Mouse (Mus musculus): Measurements from ENCODE around the gene Pcdh7. TPM values are rescaled to one million over a fixed set of nuclear protein-coding genes. Genes with fewer than 3 reads are reported as not detected.
A peak's percentile ranks its signal among the peaks of the same experiment; 100 is the strongest.

Gene Pcdh7
- total and polyA plus RNA-seq, 2 experiments from 2014 or later = 22.4 to 169 TPM

GRCm38 (mm10) chr5:57715524-57716400, 2.0 kb upstream of the Pcdh7 start:
- DNase-seq (ENCODE audit: low spot score) = peak; percentile 85
- Histone ChIP-seq H3K27ac (ENCODE audit: low read depth) (peak overlapping the region; percentile 95), H3K36me3 (replicated peaks; ENCODE audit: control insufficient read depth, insufficient read depth, low read length) (no peaks in the 10 kb centered on the region), H3K9ac (replicated peaks; ENCODE audit: low read depth, low read length) (peak overlapping the region; percentile 78), H3K4me3 (ENCODE audit: low read depth, low read length) (peak overlapping the region; percentile 71), H3K9me3 (replicated peaks; ENCODE audit: control insufficient read depth, low read length) (no peaks in the 10 kb centered on the region), H3K4me1 (ENCODE audit: control insufficient read depth, insufficient read depth) (no peaks in the 10 kb centered on the region), H3K27me3 (ENCODE audit: control insufficient read depth, insufficient read depth, low read length) (no peaks in the 10 kb centered on the region), H3K4me2 (ENCODE audit: low read depth, low read length) (peak overlapping the region; percentile 75)
- TF ChIP-seq EP300 (IDR thresholded peaks at IDR 0.05; ENCODE audit: low read depth) (no peak), CTCF (IDR thresholded peaks at IDR 0.05; ENCODE audit: low read depth) (no peak)
- under 1% methylated on average over 53 of the region's 53 CpGs for WGBS
- ATAC-seq (ENCODE audit: insufficient read depth, low read depth) = peak; percentile 43

- no peaks in the 10 kb centered on the region for H3K9me3 ChIP-seq (replicated peaks; ENCODE audit: control insufficient read depth, low read length)
- no peaks in the 10 kb centered on the region for H3K4me1 ChIP-seq (ENCODE audit: control insufficient read depth, insufficient read depth)
- peak; percentile 20 for TF ChIP-seq CTCF (IDR thresholded peaks at IDR 0.05; ENCODE audit: low read depth)
- TF ChIP-seq EP300 (IDR thresholded peaks at IDR 0.05; ENCODE audit: low read depth) = 0 out of 2 replicates have a peak, but pooled peaks have one; percentile 49
- ATAC-seq (ENCODE audit: insufficient read depth, low read depth) (peak; percentile 36), DNase-seq (ENCODE audit: low spot score) (peak; percentile 82)
- H3K4me3 ChIP-seq (ENCODE audit: low read depth, low read length) = peak overlapping the region; percentile 71
- H3K4me2 ChIP-seq (ENCODE audit: low read depth, low read length) = peak overlapping the region; percentile 75
- no peaks in the 10 kb centered on the region for H3K27me3 ChIP-seq (ENCODE audit: control insufficient read depth, insufficient read depth, low read length)
- no peaks in the 10 kb centered on the region for H3K36me3 ChIP-seq (replicated peaks; ENCODE audit: control insufficient read depth, insufficient read depth, low read length)
- peak overlapping the region; percentile 95 for H3K27ac ChIP-seq (ENCODE audit: low read depth)
- peak overlapping the region; percentile 78 for H3K9ac ChIP-seq (replicated peaks; ENCODE audit: low read depth, low read length)
- WGBS = under 1% methylated on average over 29 of the region's 29 CpGs
Measured at GRCm38 (mm10) chr5:57716421-57717237, 1.1 kb upstream of the Pcdh7 start.

DNA sequence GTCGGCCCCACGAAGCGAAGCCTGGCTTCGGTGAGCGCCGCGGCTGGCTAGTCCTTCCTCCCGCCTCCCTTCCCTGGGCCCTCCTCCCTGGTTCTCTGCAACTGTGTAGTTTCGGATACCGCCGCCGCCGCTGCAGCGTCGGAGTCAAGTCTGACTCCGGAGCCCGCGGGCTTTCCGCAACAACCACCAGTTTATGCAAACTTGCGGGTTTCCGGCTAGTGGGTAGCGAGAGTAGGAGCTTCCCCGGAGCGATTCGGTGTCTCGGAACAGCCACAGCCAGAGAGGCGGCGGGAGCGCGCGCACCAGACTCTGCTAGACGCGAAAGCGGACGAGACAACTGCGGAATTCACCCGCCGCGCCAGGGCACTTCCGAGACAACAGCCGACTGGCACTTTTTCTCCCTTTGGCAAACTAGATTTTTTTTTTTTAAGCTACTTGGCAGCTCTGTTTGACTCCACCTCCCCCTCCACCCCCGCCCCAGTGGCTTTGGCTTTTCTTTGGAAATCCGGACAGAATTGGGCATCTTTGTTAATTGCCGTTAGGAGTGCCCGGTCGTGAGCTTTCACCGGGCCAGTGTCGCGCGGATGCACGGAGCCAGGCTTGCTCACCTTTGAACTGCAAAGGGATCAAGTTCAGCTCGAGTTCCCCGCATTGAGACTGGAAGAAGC, 395 bp upstream of the Pcdh7 start:
- WGBS = under 1% methylated on average over 53 of the region's 53 CpGs
- 0 out of 2 replicates have a peak, but pooled peaks have one; percentile 22 for TF ChIP-seq EP300 (IDR thresholded peaks at IDR 0.05; ENCODE audit: low read depth)
- no peak for TF ChIP-seq CTCF (IDR thresholded peaks at IDR 0.05; ENCODE audit: low read depth)
- H3K27ac ChIP-seq (ENCODE audit: low read depth) = peak overlapping the region; percentile 95
- H3K4me3 ChIP-seq (ENCODE audit: low read depth, low read length) = peak overlapping the region; percentile 71
- ATAC-seq (ENCODE audit: insufficient read depth, low read depth) (peak; percentile 7), DNase-seq (ENCODE audit: low spot score) (no peak)
- no peaks in the 10 kb centered on the region for H3K27me3 ChIP-seq (ENCODE audit: control insufficient read depth, insufficient read depth, low read length)
- H3K36me3 ChIP-seq (replicated peaks; ENCODE audit: control insufficient read depth, insufficient read depth, low read length) = 0 out of 2 replicates have a peak, but pooled peaks cover 5% of the 10 kb centered on the region
- peak overlapping the region; percentile 75 for H3K4me2 ChIP-seq (ENCODE audit: low read depth, low read length)
- H3K9ac ChIP-seq (replicated peaks; ENCODE audit: low read depth, low read length) = peak overlapping the region; percentile 78
- no peaks in the 10 kb centered on the region for H3K9me3 ChIP-seq (replicated peaks; ENCODE audit: control insufficient read depth, low read length)
- no peaks in the 10 kb centered on the region for H3K4me1 ChIP-seq (ENCODE audit: control insufficient read depth, insufficient read depth)

DNA sequence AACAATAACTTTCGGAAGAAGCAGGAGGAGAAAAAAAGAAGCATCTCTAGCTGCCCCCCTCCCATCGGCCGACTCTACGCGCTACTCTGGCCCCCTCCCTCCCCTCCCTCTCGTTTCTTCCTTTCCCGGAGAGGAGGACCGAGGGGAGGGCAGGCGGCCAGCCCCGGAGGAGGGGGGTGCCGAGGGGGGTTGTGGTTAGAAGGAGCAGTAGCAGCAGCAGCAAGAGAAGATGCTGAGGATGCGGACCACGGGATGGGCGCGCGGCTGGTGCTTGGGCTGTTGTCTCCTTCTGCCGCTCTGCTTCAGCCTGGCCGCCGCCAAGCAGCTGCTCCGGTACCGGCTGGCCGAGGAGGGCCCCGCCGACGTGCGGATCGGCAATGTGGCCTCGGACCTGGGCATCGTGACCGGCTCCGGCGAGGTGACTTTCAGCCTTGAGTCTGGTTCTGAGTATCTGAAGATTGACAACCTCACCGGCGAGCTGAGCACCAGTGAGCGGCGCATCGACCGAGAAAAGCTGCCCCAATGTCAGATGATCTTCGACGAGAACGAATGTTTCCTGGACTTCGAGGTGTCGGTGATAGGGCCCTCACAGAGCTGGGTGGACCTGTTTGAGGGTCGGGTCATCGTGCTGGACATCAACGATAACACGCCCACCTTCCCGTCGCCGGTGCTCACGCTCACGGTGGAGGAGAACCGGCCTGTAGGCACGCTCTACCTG, 1.3 kb downstream of the Pcdh7 start:
- ATAC-seq (ENCODE audit: insufficient read depth, low read depth) (peak; percentile 16; the same call in 1 of the 2 replicates), DNase-seq (ENCODE audit: low spot score) (no peak)
- Histone ChIP-seq H3K36me3 (replicated peaks; ENCODE audit: control insufficient read depth, insufficient read depth, low read length) (0 out of 2 replicates have a peak, but pooled peaks cover 5% of the 10 kb centered on the region), H3K4me1 (ENCODE audit: control insufficient read depth, insufficient read depth) (no peaks in the 10 kb centered on the region), H3K27ac (ENCODE audit: low read depth) (peak overlapping the region; percentile 95), H3K4me3 (ENCODE audit: low read depth, low read length) (peak overlapping the region; percentile 71), H3K9ac (replicated peaks; ENCODE audit: low read depth, low read length) (peak overlapping the region; percentile 78), H3K9me3 (replicated peaks; ENCODE audit: control insufficient read depth, low read length) (no peaks in the 10 kb centered on the region), H3K27me3 (ENCODE audit: control insufficient read depth, insufficient read depth, low read length) (no peaks in the 10 kb centered on the region), H3K4me2 (ENCODE audit: low read depth, low read length) (peak overlapping the region; percentile 75)
- no peak for TF ChIP-seq EP300 (IDR thresholded peaks at IDR 0.05; ENCODE audit: low read depth)
- TF ChIP-seq CTCF (IDR thresholded peaks at IDR 0.05; ENCODE audit: low read depth) = no peak
- WGBS = 1% methylated on average over 46 of the region's 54 CpGs

Data from heart, postnatal 0 days (tissue).